Mouse (Mus musculus) neural tube, embryonic 12.5 days (tissue): ENCODE results near the gene Topaz1. TPM values are rescaled to one million over a fixed set of nuclear protein-coding genes. Genes with fewer than 3 reads are reported as not detected.
"Not testable (repeated sequence)": the region's sequence is repeated elsewhere in the genome, so short reads cannot be mapped to it uniquely, and the experiment has no call there.

Experiments used
- ATAC-seq: fragments of 200-750 bp; cut with Nextera tagmentation; 2 replicates; pipeline ENCODE4 v1.8.0; 2017; ENCODE audit warnings: low read depth, mild to moderate bottlenecking, moderate TSS enrichment, moderate library complexity; ENCODE audit not compliant: low FRiP score
- H3K27ac ChIP-seq: fragments of 300-500 bp; sonication (generic); 2 replicates; pipeline ENCODE4 v1.5.1; 2016
- H3K27me3 ChIP-seq: fragments of 300-500 bp; sonication (generic); replicated peaks from 2 replicates; pipeline ENCODE4 v1.6.1; 2016; ENCODE audit warnings: mild to moderate bottlenecking
- H3K36me3 ChIP-seq: fragments of 300-500 bp; sonication (generic); 2 replicates; pipeline ENCODE4 v1.6.1; 2016; ENCODE audit warnings: mild to moderate bottlenecking
- H3K4me1 ChIP-seq: fragments of 300-500 bp; sonication (generic); 2 replicates; pipeline ENCODE4 v1.6.1; 2016
- H3K4me2 ChIP-seq: fragments of 300-500 bp; sonication (generic); replicated peaks from 2 replicates; pipeline ENCODE4 v1.6.1; 2016; ENCODE audit warnings: mild to moderate bottlenecking
- H3K4me3 ChIP-seq: fragments of 300-500 bp; sonication (generic); 2 replicates; pipeline ENCODE4 v1.5.1; 2016
- H3K9ac ChIP-seq: fragments of 300-500 bp; sonication (generic); 2 replicates; pipeline ENCODE4 v1.6.1; 2016; ENCODE audit warnings: mild to moderate bottlenecking
- H3K9me3 ChIP-seq: fragments of 300-500 bp; sonication (generic); 2 replicates; pipeline ENCODE4 v1.6.1; 2016; ENCODE audit warnings: mild to moderate bottlenecking
- WGBS: fragments of 180-500 bp; shearing (Covaris S2); methylation state at CpG from one replicate; pipeline ENCODE4 v1.1.7; 2016; 5-methylcytosine and 5-hydroxymethylcytosine counted together
- polyA plus RNA-seq: library from polyadenylated mRNA; unstranded; fragments of >200 nt; fragmentation: Nextera tagmentation; extraction: Ambion mirVana; gene quantifications from 2 replicates; pipeline ENCODE4 v1.2.1, GENCODE M21; 2016

Gene Topaz1
- polyA plus RNA-seq, 1 experiment from 2014 or later: not detected

GRCm38 (mm10) chr9:122815239-122815851 lies 68.2 kb downstream of the Topaz1 start:
- Histone ChIP-seq H3K36me3 (peaks cover 16% of the 10 kb centered on the region), H3K27me3 (no peaks in the 10 kb centered on the region), H3K4me1 (no peaks in the 10 kb centered on the region), H3K4me2 (no peak overlapping the region), H3K27ac (no peak overlapping the region), H3K9ac (no peak overlapping the region), H3K4me3 (no peak overlapping the region), H3K9me3 (no peaks in the 10 kb centered on the region)
- WGBS: 90% methylated on average over 4 of the region's 4 CpGs
- ATAC-seq: no peak

DNA sequence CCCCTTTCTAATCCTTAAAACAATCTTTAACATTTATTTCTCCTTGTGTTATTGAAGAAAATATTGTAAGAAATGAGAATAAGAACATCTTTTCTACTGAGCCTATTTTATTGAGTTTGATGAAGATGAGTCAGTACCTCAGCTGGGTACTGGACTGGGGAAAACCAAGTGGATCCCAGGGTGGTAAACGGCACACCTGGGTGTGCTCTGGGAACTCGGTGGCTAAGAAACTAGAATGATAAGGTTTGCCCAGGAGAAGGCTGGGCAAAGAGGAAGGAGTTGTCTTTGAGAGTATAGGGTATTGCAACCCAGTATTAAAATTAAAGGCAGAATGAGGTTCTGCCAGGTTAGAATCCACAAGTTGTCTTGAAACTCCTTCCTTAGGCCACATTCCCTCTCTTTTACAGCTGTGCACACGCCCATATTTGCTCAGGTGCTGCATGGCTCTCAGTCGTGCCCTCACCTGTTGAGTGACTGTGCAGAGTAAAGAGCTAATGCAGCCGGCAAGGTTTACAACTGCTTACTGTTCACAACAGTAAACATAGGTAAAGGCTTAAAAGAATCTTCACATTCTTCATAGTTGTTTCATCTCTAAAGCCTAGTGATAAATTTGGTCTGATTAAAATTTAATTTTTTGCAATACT lies 76.3 kb downstream of the Topaz1 start:
- no peak for ATAC-seq
- Histone ChIP-seq H3K27ac (no peak overlapping the region), H3K9me3 (no peaks in the 10 kb centered on the region), H3K9ac (no peak overlapping the region), H3K4me1 (no peaks in the 10 kb centered on the region), H3K27me3 (no peaks in the 10 kb centered on the region), H3K4me3 (no peak overlapping the region), H3K36me3 (peaks cover 40% of the 10 kb centered on the region), H3K4me2 (no peak overlapping the region)
- WGBS: 89% methylated on average over 5 of the region's 5 CpGs

DNA sequence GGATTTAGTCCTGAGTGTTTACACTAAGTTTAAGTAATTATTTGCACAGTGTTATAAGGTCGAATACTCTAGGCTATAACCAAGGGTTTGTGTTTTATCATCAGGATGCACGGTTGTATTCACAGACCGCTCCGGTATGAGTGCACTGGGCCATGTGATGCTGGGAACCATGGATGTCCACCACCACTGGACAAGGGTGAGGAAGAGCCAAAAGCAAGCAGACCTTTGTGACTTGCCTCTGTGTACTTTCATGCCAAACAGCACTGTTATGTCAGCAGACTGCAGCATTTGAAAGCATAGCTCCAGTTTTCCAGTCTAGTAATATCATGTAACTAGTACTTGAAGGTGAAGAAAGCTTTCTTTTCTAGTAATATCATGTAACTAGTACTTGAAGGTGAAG lies 79.6 kb downstream of the Topaz1 start:
- Histone ChIP-seq H3K36me3 (peaks cover 41% of the 10 kb centered on the region), H3K4me3 (no peak overlapping the region), H3K9ac (no peak overlapping the region), H3K4me2 (no peak overlapping the region), H3K27me3 (no peaks in the 10 kb centered on the region), H3K27ac (no peak overlapping the region), H3K4me1 (no peaks in the 10 kb centered on the region), H3K9me3 (no peaks in the 10 kb centered on the region)
- ATAC-seq: no peak
- WGBS: 96% methylated on average over 4 of the region's 4 CpGs

DNA sequence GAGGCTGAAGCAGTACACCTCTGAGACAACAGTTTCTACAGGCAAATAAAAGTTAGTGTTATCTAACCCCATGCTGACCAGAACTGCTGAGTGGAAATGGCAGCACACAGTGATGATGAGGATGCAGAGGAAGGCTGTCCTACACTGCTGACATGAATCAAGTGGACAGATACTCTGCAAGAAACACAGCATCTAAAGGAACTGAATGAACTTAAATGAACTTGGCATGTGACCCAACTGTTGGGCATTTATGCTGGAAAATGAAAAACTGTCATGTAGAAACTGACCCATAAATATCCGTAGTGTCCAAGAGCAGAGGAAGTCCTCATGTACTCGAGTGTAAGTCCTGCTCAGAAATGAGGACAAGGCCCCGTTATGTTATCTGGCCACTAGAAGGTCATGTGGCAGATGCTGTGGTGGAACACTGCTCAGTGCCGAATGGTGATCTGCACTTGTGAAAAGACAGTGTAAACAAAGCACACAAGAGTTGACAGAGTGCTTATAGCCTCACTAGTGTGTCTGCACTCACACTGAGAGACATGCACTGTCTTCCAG lies 82.8 kb downstream of the Topaz1 start:
- Histone ChIP-seq H3K4me1 (no peaks in the 10 kb centered on the region), H3K4me2 (no peak overlapping the region), H3K9ac (no peak overlapping the region), H3K36me3 (peaks cover 41% of the 10 kb centered on the region), H3K9me3 (no peaks in the 10 kb centered on the region), H3K27ac (no peak overlapping the region), H3K27me3 (no peaks in the 10 kb centered on the region), H3K4me3 (no peak overlapping the region)
- ATAC-seq: no peak
- WGBS: 80% methylated on average over 4 of the region's 4 CpGs

DNA sequence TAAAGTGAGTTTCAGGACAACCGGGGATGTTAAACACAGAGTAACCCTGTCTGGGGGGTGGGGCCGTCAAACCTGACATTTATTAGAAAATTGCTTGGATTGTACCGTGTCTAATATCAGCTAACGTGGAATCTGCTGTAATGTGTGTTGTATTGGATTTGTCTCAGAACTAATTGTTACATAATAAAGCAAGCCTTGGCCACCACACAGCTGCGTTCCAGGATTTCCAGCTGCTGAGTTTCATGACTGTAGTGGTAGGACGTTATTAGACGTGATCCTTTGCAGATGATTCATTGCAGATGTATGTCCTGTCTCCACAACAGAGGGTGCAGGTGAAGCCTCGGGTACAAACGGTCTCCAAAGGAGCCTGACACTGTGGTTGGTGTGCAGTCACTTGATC lies 89.0 kb downstream of the Topaz1 start:
- Histone ChIP-seq H3K4me1 (peaks cover 9% of the 10 kb centered on the region; the same call in 1 of the 2 replicates), H3K4me2 (no peak overlapping the region), H3K36me3 (peaks cover 8% of the 10 kb centered on the region), H3K27me3 (no peaks in the 10 kb centered on the region), H3K9ac (no peak overlapping the region), H3K9me3 (no peaks in the 10 kb centered on the region), H3K27ac (no peak overlapping the region), H3K4me3 (no peak overlapping the region)
- ATAC-seq: no peak
- 74% methylated on average over 9 of the region's 9 CpGs for WGBS

DNA sequence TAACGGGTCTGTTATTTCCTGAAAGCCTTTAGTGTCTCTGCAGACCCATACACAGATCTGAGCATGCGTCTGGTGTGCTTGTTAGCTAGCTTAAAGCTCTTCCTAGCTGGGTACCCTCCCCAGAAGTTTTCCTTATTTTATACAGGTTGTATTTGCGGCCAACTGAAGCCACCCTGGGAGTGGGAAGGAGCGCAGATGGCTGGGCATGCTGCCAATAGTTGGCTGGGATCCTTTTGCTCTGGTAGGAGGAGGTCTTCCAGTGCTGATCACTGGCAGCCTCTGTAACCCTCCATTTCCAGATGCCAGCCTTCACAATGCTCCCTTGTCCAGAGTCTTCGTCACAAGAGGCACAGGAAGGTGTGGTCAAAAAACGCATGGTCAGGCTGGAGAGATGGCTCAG lies 89.6 kb downstream of the Topaz1 start:
- H3K9ac ChIP-seq: no peak overlapping the region
- no peak overlapping the region for H3K4me3 ChIP-seq
- peaks cover 8% of the 10 kb centered on the region for H3K36me3 ChIP-seq
- no peak overlapping the region for H3K4me2 ChIP-seq
- peaks cover 9% of the 10 kb centered on the region; the same call in 1 of the 2 replicates for H3K4me1 ChIP-seq
- no peaks in the 10 kb centered on the region for H3K27me3 ChIP-seq
- peak; percentile 68 for ATAC-seq
- no peak overlapping the region for H3K27ac ChIP-seq
- no peaks in the 10 kb centered on the region for H3K9me3 ChIP-seq
- 56% methylated on average over 6 of the region's 6 CpGs for WGBS

GRCm38 (mm10) chr9:122837216-122837615 lies 90.1 kb downstream of the Topaz1 start:
- no peak overlapping the region for H3K4me3 ChIP-seq
- no peak overlapping the region for H3K27ac ChIP-seq
- peaks cover 8% of the 10 kb centered on the region for H3K36me3 ChIP-seq
- WGBS: 89% methylated on average over 4 of the region's 4 CpGs
- peaks cover 9% of the 10 kb centered on the region; the same call in 1 of the 2 replicates for H3K4me1 ChIP-seq
- no peak for ATAC-seq
- H3K4me2 ChIP-seq: no peak overlapping the region
- H3K27me3 ChIP-seq: no peaks in the 10 kb centered on the region
- no peak overlapping the region for H3K9ac ChIP-seq
- no peaks in the 10 kb centered on the region for H3K9me3 ChIP-seq

DNA sequence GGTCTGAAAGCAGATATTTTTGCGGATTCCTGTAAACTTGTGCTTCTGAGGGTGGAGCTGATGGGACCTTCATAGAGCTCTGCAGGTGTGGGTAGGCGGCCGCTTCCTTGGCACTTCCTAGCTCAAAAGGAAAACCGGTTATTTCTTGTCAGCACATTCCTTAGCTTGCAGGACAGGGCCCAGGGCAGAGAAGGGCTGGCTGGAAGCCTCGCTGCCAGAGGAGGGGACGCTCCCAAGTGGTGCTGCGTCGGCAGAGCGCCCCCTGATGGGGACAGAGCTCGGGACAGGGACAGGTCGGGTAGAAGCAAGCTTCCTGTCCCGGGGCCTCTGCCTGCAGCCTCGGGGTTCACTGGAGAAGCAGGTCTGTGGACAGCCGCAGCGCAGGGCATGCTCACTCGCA lies 90.5 kb downstream of the Topaz1 start:
- no peak for ATAC-seq
- H3K27ac ChIP-seq: no peak overlapping the region
- no peak overlapping the region for H3K9ac ChIP-seq
- no peak overlapping the region for H3K4me3 ChIP-seq
- no peak overlapping the region for H3K4me2 ChIP-seq
- H3K4me1 ChIP-seq: peaks cover 9% of the 10 kb centered on the region; the same call in 1 of the 2 replicates
- H3K27me3 ChIP-seq: no peaks in the 10 kb centered on the region
- H3K9me3 ChIP-seq: no peaks in the 10 kb centered on the region
- peaks cover 8% of the 10 kb centered on the region for H3K36me3 ChIP-seq
- 29% methylated on average over 16 of the region's 16 CpGs for WGBS

- Histone ChIP-seq H3K4me3 (no peak within 1 kb of the TSS), H3K27me3 (no peaks in the 10 kb centered on the region), H3K36me3 (peaks cover 6% of the 10 kb centered on the region; the same call in 1 of the 2 replicates), H3K9me3 (no peaks in the 10 kb centered on the region), H3K4me1 (no peaks in the 10 kb centered on the region), H3K4me2 (no peak within 1 kb of the TSS), H3K9ac (no peak within 1 kb of the TSS), H3K27ac (no peak within 1 kb of the TSS)
- no peak for ATAC-seq
- 85% methylated on average over 3 of the region's 3 CpGs for WGBS
Measured at GRCm38 (mm10) chr9:122843760-122844159, 96.6 kb downstream of the Topaz1 start, which contains the start of gene Gm35549. Gene Gm35549 (minus strand): TSS chr9:122844035.

DNA sequence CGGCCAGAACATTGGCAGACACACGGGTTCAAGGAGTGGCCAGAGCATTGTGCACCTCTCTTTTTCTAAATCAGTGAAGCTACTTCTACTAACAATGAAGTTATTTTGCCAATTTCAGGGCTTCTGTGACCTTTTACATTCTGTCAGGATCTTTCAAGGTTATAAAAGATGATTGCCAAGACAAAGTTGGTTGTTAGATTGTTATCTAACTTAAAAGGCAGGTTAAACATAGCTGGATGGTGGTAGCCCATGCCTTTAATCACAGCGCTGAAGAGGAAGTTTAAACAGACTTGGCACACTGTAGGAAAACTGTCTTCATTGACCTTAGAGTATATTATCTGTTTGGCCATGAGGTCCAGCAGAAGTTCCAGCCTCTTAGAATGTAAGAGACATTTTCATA lies 98.5 kb downstream of the Topaz1 start:
- Histone ChIP-seq H3K4me3 (no peak overlapping the region), H3K4me1 (no peaks in the 10 kb centered on the region), H3K9me3 (peaks cover 10% of the 10 kb centered on the region), H3K27ac (no peak overlapping the region), H3K36me3 (peaks cover 23% of the 10 kb centered on the region), H3K4me2 (no peak overlapping the region), H3K9ac (no peak overlapping the region), H3K27me3 (no peaks in the 10 kb centered on the region)
- 87% methylated on average over 3 of the region's 3 CpGs for WGBS
- no peak for ATAC-seq

GRCm38 (mm10) chr9:122846156-122846555 lies 99.0 kb downstream of the Topaz1 start:
- Histone ChIP-seq H3K4me3 (no peak overlapping the region), H3K27ac (no peak overlapping the region), H3K4me1 (no peaks in the 10 kb centered on the region), H3K4me2 (no peak overlapping the region), H3K9ac (no peak overlapping the region), H3K27me3 (no peaks in the 10 kb centered on the region), H3K36me3 (peaks cover 28% of the 10 kb centered on the region), H3K9me3 (peaks cover 10% of the 10 kb centered on the region)
- no peak for ATAC-seq

DNA sequence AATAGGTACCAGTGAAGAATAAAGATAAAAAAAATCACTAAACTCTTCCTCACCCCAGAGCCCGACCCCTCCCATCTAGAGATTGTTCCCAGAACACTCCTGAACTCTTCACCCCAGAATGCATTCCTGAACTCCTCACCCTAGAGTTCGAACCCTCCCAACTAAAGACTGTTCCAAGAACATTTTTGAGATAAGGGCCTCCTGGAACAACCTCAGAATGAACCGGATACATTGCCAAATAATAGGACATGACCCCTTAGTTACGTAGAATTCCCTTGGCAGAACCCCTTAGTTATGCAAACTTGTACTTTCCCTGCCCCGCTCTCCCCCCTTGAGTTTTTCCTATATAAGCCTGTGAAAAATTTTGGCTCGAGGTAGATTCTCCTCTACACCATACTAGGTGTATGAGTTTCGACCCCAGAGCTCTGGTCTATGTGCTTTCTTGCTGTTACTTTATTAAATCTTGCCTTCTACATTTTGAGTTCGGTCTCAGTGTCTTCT lies 100.7 kb downstream of the Topaz1 start:
- 92% methylated on average over 8 of the region's 8 CpGs for WGBS
- ATAC-seq: not testable (repeated sequence)

More for the DNA sequence above, 100.7 kb downstream of the Topaz1 start:
- not testable (repeated sequence) for H3K4me2 ChIP-seq, H3K27me3 ChIP-seq, H3K9ac ChIP-seq, H3K4me3 ChIP-seq, H3K4me1 ChIP-seq, H3K27ac ChIP-seq
- peaks cover 45% of the 10 kb centered on the region for H3K36me3 ChIP-seq
- peaks cover 10% of the 10 kb centered on the region for H3K9me3 ChIP-seq
